Mouse (Mus musculus) neural tube, embryonic 14.5 days (tissue): ENCODE measurements around the gene Lnx1. TPM values are rescaled to one million over a fixed set of nuclear protein-coding genes. Genes with fewer than 3 reads are reported as not detected.

Source experiments
- ATAC-seq: fragments of 200-750 bp; cut with Nextera tagmentation; 2 replicates; pipeline ENCODE4 v1.8.0; 2017; ENCODE audit warnings: low read depth, mild to moderate bottlenecking, moderate TSS enrichment, moderate library complexity
- H3K27ac ChIP-seq: fragments of 300-500 bp; sonication (generic); 2 replicates; pipeline ENCODE4 v1.5.1; 2014; ENCODE audit warnings: low read depth, mild to moderate bottlenecking, control low read depth, low read length, moderate library complexity, mixed read lengths
- H3K27me3 ChIP-seq: fragments of 300-500 bp; sonication (generic); 2 replicates; pipeline ENCODE4 v1.6.1; 2014; ENCODE audit warnings: low read length; ENCODE audit not compliant: control insufficient read depth, insufficient read depth
- H3K36me3 ChIP-seq: fragments of 300-500 bp; sonication (generic); 2 replicates; pipeline ENCODE4 v1.6.1; 2014; ENCODE audit warnings: low read length, mixed read lengths; ENCODE audit not compliant: control insufficient read depth, insufficient read depth
- H3K4me1 ChIP-seq: fragments of 300-500 bp; sonication (generic); 2 replicates; pipeline ENCODE4 v1.6.1; 2014; ENCODE audit warnings: low read length; ENCODE audit not compliant: control insufficient read depth, insufficient read depth
- H3K4me2 ChIP-seq: fragments of 300-500 bp; sonication (generic); 2 replicates; pipeline ENCODE4 v1.6.1; 2014; ENCODE audit warnings: mild to moderate bottlenecking, low read depth, low read length, control low read depth
- H3K4me3 ChIP-seq: fragments of 300-500 bp; sonication (generic); 2 replicates; pipeline ENCODE4 v1.5.1; 2014; ENCODE audit warnings: low read depth, low read length, control low read depth, mixed read lengths
- H3K9ac ChIP-seq: fragments of 300-500 bp; sonication (generic); replicated peaks from 2 replicates; pipeline ENCODE4 v1.6.1; 2014; ENCODE audit warnings: low read depth, mild to moderate bottlenecking, control low read depth, low read length, mixed read lengths
- H3K9me3 ChIP-seq: fragments of 300-500 bp; sonication (generic); 2 replicates; pipeline ENCODE4 v1.6.1; 2016; ENCODE audit warnings: low read length; ENCODE audit not compliant: control insufficient read depth
- WGBS: fragments of 180-500 bp; shearing (Covaris S2); extraction: QIAGEN DNeasy Blood & Tissue Kit; methylation state at CpG from one replicate; pipeline ENCODE4 v1.1.7; 2014; 5-methylcytosine and 5-hydroxymethylcytosine counted together
- polyA plus RNA-seq: library from polyadenylated mRNA; unstranded; fragments of >200 nt; fragmentation: Nextera tagmentation; extraction: Ambion mirVana; gene quantifications from 2 replicates; pipeline ENCODE4 v1.2.1, GENCODE M21; 2014

The Lnx1 gene
- polyA plus RNA-seq, 1 experiment from 2014 or later: 12.6 TPM

- Histone ChIP-seq H3K9ac (no peak overlapping the region), H3K36me3 (peaks cover 35% of the 10 kb centered on the region; the same call in 1 of the 2 replicates), H3K4me3 (no peak overlapping the region), H3K4me2 (no peak overlapping the region), H3K4me1 (no peaks in the 10 kb centered on the region), H3K27me3 (no peaks in the 10 kb centered on the region), H3K9me3 (no peaks in the 10 kb centered on the region), H3K27ac (no peak overlapping the region)
- WGBS: 83% methylated on average over 8 of the region's 8 CpGs
- ATAC-seq: no peak
Measured at GRCm38 (mm10) chr5:74593147-74593546, 109.6 kb downstream of the Lnx1 start.

DNA sequence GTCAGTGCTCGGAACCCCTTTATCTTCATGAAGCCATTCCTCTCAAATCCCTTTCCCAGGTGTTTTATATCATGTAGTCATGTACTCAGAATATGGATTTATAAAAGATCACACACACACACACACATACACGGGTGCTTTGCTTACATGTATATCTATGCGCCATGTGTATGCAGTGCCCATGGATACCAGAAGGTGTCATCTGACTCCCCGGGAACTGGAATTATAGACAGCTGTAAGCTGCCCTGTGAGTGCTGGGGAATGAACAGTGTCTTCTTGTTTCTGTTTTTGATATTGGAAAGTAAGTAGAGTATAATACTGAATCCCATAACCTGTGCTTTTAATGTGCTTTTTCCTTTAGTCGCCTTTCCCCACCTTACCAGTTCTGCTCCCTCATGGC, 111.3 kb downstream of the Lnx1 start:
- peaks cover 31% of the 10 kb centered on the region; the same call in 1 of the 2 replicates for H3K36me3 ChIP-seq
- no peak for ATAC-seq
- no peaks in the 10 kb centered on the region for H3K4me1 ChIP-seq
- H3K27ac ChIP-seq: no peak overlapping the region
- no peaks in the 10 kb centered on the region for H3K27me3 ChIP-seq
- H3K4me2 ChIP-seq: no peak overlapping the region
- H3K9me3 ChIP-seq: no peaks in the 10 kb centered on the region
- no peak overlapping the region for H3K4me3 ChIP-seq
- WGBS: 94% methylated on average over 5 of the region's 5 CpGs
- H3K9ac ChIP-seq: no peak overlapping the region

GRCm38 (mm10) chr5:74589133-74589532, 113.6 kb downstream of the Lnx1 start:
- H3K27ac ChIP-seq: no peak overlapping the region
- peaks cover 21% of the 10 kb centered on the region; the same call in 1 of the 2 replicates for H3K36me3 ChIP-seq
- no peak overlapping the region for H3K4me3 ChIP-seq
- ATAC-seq: no peak
- no peaks in the 10 kb centered on the region for H3K4me1 ChIP-seq
- WGBS: 95% methylated on average over 7 of the region's 7 CpGs
- H3K9ac ChIP-seq: no peak overlapping the region
- no peak overlapping the region for H3K4me2 ChIP-seq
- no peaks in the 10 kb centered on the region for H3K27me3 ChIP-seq
- no peaks in the 10 kb centered on the region for H3K9me3 ChIP-seq

DNA sequence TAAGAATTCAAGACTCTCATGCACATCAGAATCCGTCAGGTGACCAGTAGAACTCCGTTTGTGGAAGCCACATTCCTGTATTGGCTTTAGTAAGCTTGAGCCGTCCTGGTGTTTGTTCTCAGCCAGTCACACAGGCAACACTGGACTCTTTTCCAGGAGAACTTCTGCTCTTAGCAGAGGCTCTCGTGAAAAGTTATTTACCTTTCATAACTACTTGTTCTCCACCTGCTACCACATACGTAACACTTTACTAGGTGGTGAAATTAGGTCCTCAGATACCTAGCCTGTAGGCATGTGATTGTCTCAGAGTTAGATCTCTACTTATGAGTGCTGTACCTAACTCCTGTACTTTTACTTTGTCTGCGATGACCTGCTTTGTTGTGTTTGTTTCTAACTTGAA, 130.9 kb downstream of the Lnx1 start:
- Histone ChIP-seq H3K4me3 (no peak overlapping the region), H3K9ac (no peak overlapping the region), H3K4me2 (no peak overlapping the region), H3K9me3 (no peaks in the 10 kb centered on the region), H3K27me3 (no peaks in the 10 kb centered on the region), H3K36me3 (peaks cover 15% of the 10 kb centered on the region; the same call in 1 of the 2 replicates), H3K4me1 (no peaks in the 10 kb centered on the region), H3K27ac (no peak overlapping the region)
- 94% methylated on average over 6 of the region's 6 CpGs for WGBS
- ATAC-seq: no peak

- no peak overlapping the region for H3K4me2 ChIP-seq
- H3K27me3 ChIP-seq: no peaks in the 10 kb centered on the region
- H3K4me1 ChIP-seq: no peaks in the 10 kb centered on the region
- no peak overlapping the region for H3K4me3 ChIP-seq
- peaks cover 18% of the 10 kb centered on the region for H3K36me3 ChIP-seq
- no peak for ATAC-seq
- no peaks in the 10 kb centered on the region for H3K9me3 ChIP-seq
- H3K9ac ChIP-seq: no peak overlapping the region
- 98% methylated on average over 1 of the region's 1 CpGs for WGBS
- H3K27ac ChIP-seq: no peak overlapping the region
Measured at GRCm38 (mm10) chr5:74561151-74561550, 141.6 kb downstream of the Lnx1 start.

GRCm38 (mm10) chr5:74549566-74549965, 153.1 kb downstream of the Lnx1 start:
- 84% methylated on average over 8 of the region's 8 CpGs for WGBS
- H3K36me3 ChIP-seq: peaks cover 23% of the 10 kb centered on the region
- H3K4me3 ChIP-seq: no peak overlapping the region

DNA sequence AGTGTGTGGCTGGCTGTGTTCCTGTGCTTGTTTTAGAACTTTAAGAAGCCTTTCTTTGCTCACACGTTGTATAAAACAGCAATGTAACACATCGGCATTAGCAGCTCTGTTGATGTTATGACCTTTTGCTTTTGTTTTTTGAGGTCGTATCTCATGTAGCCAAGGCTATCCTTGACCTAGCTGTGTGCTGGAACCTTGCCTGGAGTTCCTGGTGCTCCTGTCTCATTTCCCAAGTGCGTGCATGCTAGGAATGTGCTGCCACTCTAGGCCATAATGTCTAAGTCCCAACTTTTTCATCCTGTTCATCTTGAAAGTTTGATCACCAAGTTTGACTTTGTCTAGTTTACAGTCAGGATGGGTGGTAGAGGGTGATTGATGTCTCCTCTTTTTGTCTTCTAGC, 157.1 kb downstream of the Lnx1 start:
- Histone ChIP-seq H3K9me3 (no peaks in the 10 kb centered on the region), H3K27ac (no peak overlapping the region), H3K27me3 (no peaks in the 10 kb centered on the region), H3K4me1 (no peaks in the 10 kb centered on the region), H3K36me3 (peaks cover 18% of the 10 kb centered on the region), H3K9ac (no peak overlapping the region), H3K4me3 (no peak overlapping the region), H3K4me2 (no peak overlapping the region)
- 97% methylated on average over 4 of the region's 4 CpGs for WGBS
- ATAC-seq: no peak

More at GRCm38 (mm10) chr5:74549566-74549965, 153.1 kb downstream of the Lnx1 start:
- no peak overlapping the region for H3K27ac ChIP-seq
- H3K4me1 ChIP-seq: no peaks in the 10 kb centered on the region
- no peaks in the 10 kb centered on the region for H3K27me3 ChIP-seq
- H3K4me2 ChIP-seq: no peak overlapping the region
- H3K9me3 ChIP-seq: no peaks in the 10 kb centered on the region
- no peak overlapping the region for H3K9ac ChIP-seq
- no peak for ATAC-seq

Other genes with a start within 250 kb of the Lnx1 start
- gene Scfd2, start 171.2 kb downstream of the Lnx1 start, polyA plus RNA-seq: 18.3 and 22.2 TPM in 2 replicates
- 65.7 and 82.3 TPM in 2 replicates for gene Fip1l1, start 167.5 kb downstream of the Lnx1 start, polyA plus RNA-seq